Mouse (Mus musculus) gastrocnemius, adult 2 months (tissue): ENCODE measurements at regions not wholly inside any gene's neighbourhood (a gene's known extent, or its start where the extent isn't known, plus 50 kb on each side); places are given as distances from the start of the nearest gene placed in this dataset.

Source experiments
- DNase-seq: peaks from one replicate; pipeline ENCODE4 v3.0.0; 2022
- H3K27ac ChIP-seq: fragments of 200-600 bp; 2 replicates; pipeline ENCODE4 v1.8.1; 2022; ENCODE audit warnings: mild to moderate bottlenecking
- H3K4me3 ChIP-seq: fragments of 200-600 bp; 2 replicates; pipeline ENCODE4 v1.8.1; 2022; ENCODE audit warnings: mild to moderate bottlenecking, moderate library complexity
- CTCF ChIP-seq: fragments of 200-600 bp; IDR thresholded peaks from 2 replicates; pipeline ENCODE4 v1.8.1; 2022; ENCODE audit warnings: antibody characterized with exemption, mild to moderate bottlenecking, moderate library complexity
- intact Hi-C: fragments of 180-260 bp; cut with DNase I; formaldehyde crosslinking; loops from one replicate; pipeline ENCODE4 v1.15.1; 2025

DNA sequence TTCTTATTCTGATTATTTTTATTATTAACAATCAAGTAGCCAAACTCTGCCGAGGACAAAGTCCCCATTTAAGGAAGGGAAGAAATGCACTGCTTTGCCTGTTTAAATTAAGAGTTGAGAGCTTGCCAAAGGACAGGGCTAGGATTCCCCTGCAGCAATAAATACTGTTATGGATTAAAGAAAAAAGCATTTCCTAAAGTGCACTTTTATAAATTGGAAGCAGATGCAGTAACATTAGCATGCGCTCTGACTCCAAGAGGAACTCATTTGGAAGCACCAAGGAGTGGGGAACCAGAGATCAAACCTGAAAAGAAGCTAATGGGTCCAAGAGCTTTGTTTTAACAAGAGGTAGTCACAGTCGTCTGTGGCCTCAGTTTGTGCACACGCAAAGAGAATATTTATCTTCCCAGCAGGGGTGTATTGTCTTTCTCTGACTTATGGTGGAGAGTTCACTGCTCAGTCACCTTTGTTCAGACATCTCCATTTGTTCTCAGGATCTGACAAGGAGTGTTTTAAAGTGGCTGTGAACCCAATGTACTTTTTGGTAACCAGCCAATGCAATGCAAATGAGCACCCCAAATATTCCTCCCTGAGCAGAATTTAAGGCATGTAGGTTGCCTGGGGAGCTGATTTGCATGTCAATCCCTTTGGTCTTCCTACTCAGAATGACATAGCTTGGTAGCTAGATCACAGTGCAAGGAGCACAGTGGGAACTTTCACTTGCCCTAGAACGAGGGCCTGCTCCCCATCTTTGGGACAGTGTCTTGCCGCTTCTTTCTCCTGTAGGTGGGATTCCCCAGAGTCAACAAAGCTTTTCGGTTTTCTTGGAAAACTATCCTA, 119.1 kb upstream of the Nbea start:
- DNase-seq: no peak
- TF ChIP-seq CTCF: no peak
- Histone ChIP-seq H3K4me3 (no peak overlapping the region), H3K27ac (no peak overlapping the region)
- intact Hi-C loops: no loop called here

DNA sequence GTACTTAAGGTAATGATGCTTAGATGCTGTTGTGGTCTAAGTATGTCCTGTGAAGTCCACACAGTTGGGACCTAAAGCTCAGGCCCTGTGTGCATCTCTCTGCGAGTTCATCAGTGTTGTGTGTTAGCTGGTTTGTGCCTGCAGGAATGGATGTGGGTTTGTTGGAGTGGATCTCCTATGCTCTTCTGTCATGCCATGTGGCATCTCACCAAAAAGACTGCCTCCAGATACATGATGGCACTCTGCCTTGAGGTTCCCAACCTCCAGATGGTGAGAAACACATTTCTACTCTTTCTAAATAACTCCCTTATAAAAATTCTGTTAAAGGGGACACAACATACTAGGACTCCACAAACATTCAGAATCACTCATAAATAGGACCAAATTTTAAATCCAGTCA, 117.3 kb upstream of the Nbea start:
- TF ChIP-seq CTCF: no peak
- intact Hi-C loops: no loop called here
- H3K27ac ChIP-seq: no peak overlapping the region
- H3K4me3 ChIP-seq: no peak overlapping the region
- DNase-seq: no peak

DNA sequence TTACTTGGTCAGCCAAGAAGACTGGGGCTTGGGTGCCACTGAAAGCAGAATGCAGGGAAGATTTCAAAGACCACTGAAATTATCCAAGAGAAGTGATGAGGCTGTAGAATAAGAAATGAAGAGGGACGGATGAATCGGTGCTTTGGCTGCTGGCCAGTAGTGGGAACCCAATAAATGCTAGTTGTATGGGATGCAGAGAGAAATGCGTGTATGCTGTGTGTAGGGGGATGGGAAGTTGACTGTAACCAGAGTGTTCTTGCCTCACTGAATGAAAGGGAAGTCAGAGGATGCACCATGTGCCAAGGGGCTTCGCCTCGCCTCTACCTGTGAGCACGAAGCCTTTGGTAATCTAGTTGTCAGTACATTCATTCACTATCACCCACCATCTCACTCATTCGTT, 112.1 kb upstream of the Nbea start:
- no peak for DNase-seq
- TF ChIP-seq CTCF: no peak
- Histone ChIP-seq H3K4me3 (no peak overlapping the region), H3K27ac (no peak overlapping the region)
- intact Hi-C loops: no loop called here

GRCm38 (mm10) chr3:56281507-56281906, 98.0 kb upstream of the Nbea start:
- TF ChIP-seq CTCF: no peak
- H3K4me3 ChIP-seq: no peak overlapping the region
- H3K27ac ChIP-seq: no peak overlapping the region
- no peak for DNase-seq
- intact Hi-C loops: no loop called here

- H3K27ac ChIP-seq: no peak overlapping the region
- DNase-seq: no peak
- no peak for TF ChIP-seq CTCF
- intact Hi-C loops: no loop called here
- H3K4me3 ChIP-seq: no peak overlapping the region
Observed at GRCm38 (mm10) chr3:56280330-56280957, 96.9 kb upstream of the Nbea start.

DNA sequence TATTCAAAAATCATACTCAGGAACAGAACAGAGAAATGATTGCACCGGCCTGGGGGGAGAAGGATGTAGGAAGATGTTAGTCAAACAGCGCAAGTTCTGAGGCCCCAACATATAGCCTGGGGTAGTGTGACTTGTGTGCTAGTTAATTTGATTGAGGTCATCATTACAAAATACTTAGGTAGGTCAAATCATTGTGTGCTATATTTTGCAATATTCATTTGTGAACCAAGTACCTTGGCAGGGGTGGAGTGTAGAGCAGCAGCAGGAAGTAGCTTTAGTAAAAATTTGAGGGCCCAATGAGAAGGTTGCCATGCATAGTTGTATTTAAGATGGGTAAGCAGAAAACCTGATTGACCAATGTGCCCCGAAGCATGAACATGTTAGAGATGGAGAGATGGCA, 89.1 kb upstream of the Nbea start:
- TF ChIP-seq CTCF: no peak
- H3K27ac ChIP-seq: no peak overlapping the region
- no peak overlapping the region for H3K4me3 ChIP-seq
- intact Hi-C loops: no loop called here
- no peak for DNase-seq

DNA sequence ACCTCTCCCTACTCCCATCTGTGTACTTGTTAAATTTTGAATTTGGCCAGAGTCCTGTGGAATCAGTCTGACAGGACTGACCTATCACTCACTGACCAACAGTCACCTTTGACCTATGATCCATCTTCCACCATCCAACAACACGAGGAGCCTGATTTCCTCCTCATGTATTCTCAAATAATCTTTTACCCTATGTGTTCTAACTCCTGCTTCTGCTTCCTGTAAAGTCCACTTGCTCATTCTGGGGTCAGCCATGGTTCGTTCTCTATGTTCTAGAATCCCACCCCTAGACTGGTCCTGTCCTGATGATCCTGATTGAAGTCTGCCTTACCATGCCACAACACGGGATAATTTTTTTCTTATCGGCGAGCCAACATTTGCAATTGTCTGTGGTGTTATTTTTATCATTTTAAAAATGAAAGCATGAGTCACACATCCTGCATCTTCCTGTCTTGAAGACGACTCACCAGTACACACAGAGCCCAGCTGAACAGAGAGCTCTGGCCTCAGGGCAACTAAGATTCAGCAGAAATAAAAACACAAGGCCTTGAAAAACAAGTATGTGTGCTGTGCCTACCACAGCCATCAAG, 86.8 kb upstream of the Nbea start:
- intact Hi-C loops: no loop called here
- Histone ChIP-seq H3K27ac (peak overlapping the region; percentile 63), H3K4me3 (peak overlapping the region; percentile 45)
- DNase-seq: no peak
- no peak for TF ChIP-seq CTCF

- H3K27ac ChIP-seq: no peak overlapping the region
- DNase-seq: no peak
- no peak for TF ChIP-seq CTCF
- intact Hi-C loops: no loop called here
- no peak overlapping the region for H3K4me3 ChIP-seq
Observed at GRCm38 (mm10) chr3:56261800-56262561, 78.5 kb upstream of the Nbea start.

DNA sequence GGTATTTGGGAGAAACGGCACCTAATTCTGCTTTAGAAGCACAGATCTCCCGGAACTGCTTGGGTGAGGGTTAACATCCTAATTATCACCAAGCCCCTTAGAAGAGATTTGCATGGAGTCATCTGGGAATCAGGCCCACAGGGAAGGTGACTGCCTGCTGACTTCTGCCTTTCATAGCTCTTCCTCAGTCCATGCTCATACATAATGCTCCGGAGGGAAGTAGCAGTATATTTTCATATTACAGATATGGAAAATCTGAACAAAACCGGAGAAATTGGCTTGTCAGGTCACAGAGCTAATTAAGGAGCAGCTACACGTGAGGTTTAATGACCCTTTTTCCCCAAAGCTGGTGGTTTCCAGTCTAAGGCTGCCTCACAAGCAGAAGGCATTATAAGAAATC, 72.8 kb upstream of the Nbea start:
- no peak for TF ChIP-seq CTCF

GRCm38 (mm10) chr3:56244370-56244769, 60.9 kb upstream of the Nbea start:
- H3K4me3 ChIP-seq: no peak overlapping the region
- DNase-seq: no peak
- no peak for TF ChIP-seq CTCF
- intact Hi-C loops: no loop called here
- no peak overlapping the region for H3K27ac ChIP-seq

More for the DNA sequence above, 72.8 kb upstream of the Nbea start:
- no peak for DNase-seq
- Histone ChIP-seq H3K4me3 (no peak overlapping the region), H3K27ac (no peak overlapping the region)
- intact Hi-C loops: no loop called here

- intact Hi-C loops: no loop called here
- no peak for DNase-seq
- no peak overlapping the region for H3K4me3 ChIP-seq
- H3K27ac ChIP-seq: no peak overlapping the region
- TF ChIP-seq CTCF: no peak
Observed at GRCm38 (mm10) chr3:56238228-56238627, 54.7 kb upstream of the Nbea start.

DNA sequence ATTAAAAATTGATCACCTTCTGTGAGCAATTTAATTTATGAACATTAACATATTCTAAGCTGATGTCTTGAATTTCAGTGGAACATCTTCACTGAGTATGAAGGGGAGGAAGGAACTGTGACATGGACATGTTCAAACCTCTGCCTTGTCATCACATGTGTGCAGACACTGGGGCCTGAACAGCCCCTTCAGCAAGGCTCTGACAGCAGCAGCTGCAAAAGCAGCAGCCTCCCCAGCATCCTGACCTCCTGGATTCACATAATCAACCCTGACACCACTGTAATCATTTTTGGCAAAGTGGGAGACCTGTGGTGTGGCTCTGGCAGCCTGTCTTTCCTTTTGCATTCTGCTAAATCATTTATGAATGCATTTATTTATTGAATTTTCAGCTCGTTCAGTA, 52.7 kb upstream of the Nbea start:
- TF ChIP-seq CTCF: no peak
- no peak overlapping the region for H3K27ac ChIP-seq
- H3K4me3 ChIP-seq: no peak overlapping the region
- intact Hi-C loops: no loop called here
- no peak for DNase-seq
